Mouse (Mus musculus) limb, embryonic 12.5 days (tissue): ENCODE data around the gene Kpna1. TPM values are rescaled to one million over a fixed set of nuclear protein-coding genes. Genes with fewer than 3 reads are reported as not detected.

Experiments used
- ATAC-seq: fragments of 200-750 bp; cut with Nextera tagmentation; 2 replicates; pipeline ENCODE4 v1.8.0; 2017; ENCODE audit warnings: low read depth, moderate TSS enrichment; ENCODE audit not compliant: insufficient number of reproducible peaks, insufficient read depth, low FRiP score, low TSS enrichment
- H3K27ac ChIP-seq: fragments of 300-500 bp; sonication (generic); 2 replicates; pipeline ENCODE4 v1.5.1; 2016; ENCODE audit warnings: mild to moderate bottlenecking, moderate library complexity
- H3K27me3 ChIP-seq: fragments of 300-500 bp; sonication (generic); 2 replicates; pipeline ENCODE4 v1.6.1; 2016; ENCODE audit warnings: mild to moderate bottlenecking, moderate library complexity
- H3K36me3 ChIP-seq: fragments of 300-500 bp; sonication (generic); 2 replicates; pipeline ENCODE4 v1.6.1; 2016; ENCODE audit warnings: mild to moderate bottlenecking, moderate library complexity
- H3K4me1 ChIP-seq: fragments of 300-500 bp; sonication (generic); replicated peaks from 2 replicates; pipeline ENCODE4 v1.6.1; 2016
- H3K4me2 ChIP-seq: fragments of 300-500 bp; sonication (generic); 2 replicates; pipeline ENCODE4 v1.6.1; 2016; ENCODE audit warnings: mild to moderate bottlenecking, moderate library complexity
- H3K4me3 ChIP-seq: fragments of 300-500 bp; sonication (generic); replicated peaks from 2 replicates; pipeline ENCODE4 v1.5.1; 2016; ENCODE audit warnings: mild to moderate bottlenecking
- H3K9ac ChIP-seq: fragments of 300-500 bp; sonication (generic); replicated peaks from 2 replicates; pipeline ENCODE4 v1.6.1; 2016; ENCODE audit warnings: mild to moderate bottlenecking, moderate library complexity
- H3K9me3 ChIP-seq: fragments of 300-500 bp; sonication (generic); 2 replicates; pipeline ENCODE4 v1.6.1; 2016; ENCODE audit warnings: mild to moderate bottlenecking, moderate library complexity
- WGBS: fragments of 180-500 bp; shearing (Covaris S2); methylation state at CpG from one replicate; pipeline ENCODE4 v1.1.7; 2016; 5-methylcytosine and 5-hydroxymethylcytosine counted together
- polyA plus RNA-seq: library from polyadenylated mRNA; unstranded; fragments of >200 nt; fragmentation: Nextera tagmentation; extraction: Ambion mirVana; gene quantifications from 2 replicates; pipeline ENCODE4 v1.2.1, GENCODE M21; 2016

Kpna1 gene
- polyA plus RNA-seq, 1 experiment from 2014 or later = 48.4 TPM

DNA sequence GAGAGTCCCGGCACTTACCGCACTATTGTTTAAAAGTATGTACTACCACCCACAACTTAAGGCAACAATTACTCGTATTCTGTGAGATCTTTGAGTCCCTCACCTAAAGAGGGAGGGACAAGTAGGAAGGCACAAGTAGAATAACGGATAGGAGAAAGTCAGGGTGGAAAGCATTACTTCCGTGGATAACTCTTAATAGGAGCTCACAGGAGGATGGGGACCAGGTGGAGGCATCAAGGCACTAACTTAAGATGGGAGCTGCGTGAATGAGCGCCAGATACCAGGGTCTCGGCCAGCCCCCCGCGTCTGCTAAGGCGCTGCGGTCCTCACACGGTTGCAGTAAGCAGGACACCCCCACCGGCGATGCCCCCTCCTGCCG lies 92.5 kb downstream of the Kpna1 start:
- peaks cover 33% of the 10 kb centered on the region for H3K4me1 ChIP-seq
- no peaks in the 10 kb centered on the region for H3K27me3 ChIP-seq
- no peak for ATAC-seq
- H3K9ac ChIP-seq = peak overlapping the region; percentile 86
- 0 out of 2 replicates have a peak, but pooled peaks cover 8% of the 10 kb centered on the region for H3K36me3 ChIP-seq
- H3K4me3 ChIP-seq = peak overlapping the region; percentile 76
- peak overlapping the region; percentile 54 for H3K4me2 ChIP-seq
- peak overlapping the region; percentile 99 for H3K27ac ChIP-seq
- under 1% methylated on average over 16 of the region's 16 CpGs for WGBS
- H3K9me3 ChIP-seq = no peaks in the 10 kb centered on the region

DNA sequence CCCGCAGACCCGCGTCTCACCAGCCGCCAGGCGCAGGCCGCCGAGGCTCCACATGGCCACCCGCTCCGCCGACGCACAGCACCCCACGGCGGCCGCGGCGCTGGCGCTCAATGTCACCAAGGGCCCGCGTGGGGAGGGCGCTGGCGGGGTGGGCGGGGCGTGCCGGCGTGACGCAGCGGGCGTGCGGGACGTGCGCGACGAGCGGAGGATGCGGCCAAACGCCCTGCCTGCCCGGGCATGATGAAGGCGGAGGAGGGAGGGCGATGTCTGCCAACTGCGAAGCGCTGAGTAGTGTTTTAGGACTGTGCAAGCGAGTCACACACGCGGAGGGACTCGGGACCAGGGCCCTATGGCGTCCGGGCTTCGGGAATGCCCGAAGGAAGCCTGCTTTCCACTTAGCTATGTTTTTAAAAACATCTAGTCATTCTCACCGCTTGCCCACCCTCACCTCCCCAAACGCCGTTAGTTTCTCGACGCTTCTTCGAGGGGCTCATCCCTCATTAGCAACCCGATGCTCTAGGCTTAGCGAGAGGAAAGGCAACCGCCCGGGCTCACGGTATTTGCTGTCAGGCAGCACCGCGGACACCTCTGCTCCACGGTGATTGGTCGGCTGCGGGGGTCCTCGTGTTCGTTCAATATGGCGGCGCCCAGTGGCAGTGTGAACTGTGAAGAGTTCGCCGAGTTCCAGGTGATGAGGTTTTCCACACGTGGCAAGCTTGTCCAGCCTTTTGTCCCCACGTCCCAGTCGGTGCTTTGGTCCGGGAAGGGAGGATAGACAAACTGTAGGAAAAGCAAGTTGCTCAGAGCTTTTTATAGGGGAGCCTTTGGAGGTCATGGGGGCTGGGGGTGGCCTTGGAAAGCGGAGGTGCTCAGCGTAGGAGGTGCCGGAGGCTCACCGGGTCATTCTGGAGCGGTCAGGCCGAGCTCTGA lies 93.2 kb downstream of the Kpna1 start, which contains the start of the genes Fam162a and Ccdc58:
TSS of gene Fam162a (minus strand) at position 145 of the 930 bp plus-strand sequence.
TSS of gene Ccdc58 (plus strand) at position 236 of the 930 bp plus-strand sequence.
- Histone ChIP-seq H3K9me3 (no peaks in the 10 kb centered on the region), H3K4me2 (peak within 1 kb of the TSS; percentile 54), H3K4me1 (peaks cover 33% of the 10 kb centered on the region), H3K27me3 (no peaks in the 10 kb centered on the region), H3K9ac (peak within 1 kb of the TSS; percentile 86), H3K27ac (peak within 1 kb of the TSS; percentile 99), H3K4me3 (peak within 1 kb of the TSS; percentile 76), H3K36me3 (0 out of 2 replicates have a peak, but pooled peaks cover 6% of the 10 kb centered on the region)
- peak; percentile 97 for ATAC-seq
- WGBS = under 1% methylated on average over 81 of the region's 81 CpGs

DNA sequence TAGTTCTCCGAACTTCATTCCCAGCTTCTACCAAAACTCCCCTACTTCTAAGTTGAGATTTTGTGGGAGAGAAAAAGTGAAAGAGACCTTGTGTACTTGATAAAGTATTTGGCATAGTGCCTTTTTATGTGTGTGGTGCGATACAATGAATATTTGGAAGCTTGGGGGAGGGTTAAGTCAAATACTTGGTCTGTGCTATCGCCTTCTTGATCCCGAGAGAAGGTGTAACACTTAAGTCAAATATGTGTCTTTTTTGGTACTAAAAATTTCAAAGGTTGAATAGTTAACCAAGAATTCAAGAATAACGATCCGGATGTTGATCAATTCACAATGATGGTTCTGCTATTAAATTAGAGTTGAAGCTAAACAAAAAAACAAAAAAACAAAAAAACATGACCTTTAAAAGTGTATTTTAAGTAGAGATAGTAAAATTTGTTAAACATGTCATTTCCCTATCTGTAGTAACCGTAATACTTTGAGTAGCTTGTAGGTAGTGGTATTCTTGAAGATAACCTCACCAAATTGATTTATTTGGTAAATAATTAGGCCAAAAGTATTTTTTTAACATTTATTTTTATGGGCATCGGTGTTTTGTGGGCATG lies 94.0 kb downstream of the Kpna1 start:
- H3K27me3 ChIP-seq = no peaks in the 10 kb centered on the region
- no peaks in the 10 kb centered on the region for H3K9me3 ChIP-seq
- H3K27ac ChIP-seq = peak overlapping the region; percentile 99
- peak overlapping the region; percentile 76 for H3K4me3 ChIP-seq
- H3K4me2 ChIP-seq = peak overlapping the region; percentile 54
- peak overlapping the region; percentile 86 for H3K9ac ChIP-seq
- WGBS = 31% methylated on average over 8 of the region's 8 CpGs
- no peaks in the 10 kb centered on the region for H3K36me3 ChIP-seq
- no peak for ATAC-seq
- peaks cover 27% of the 10 kb centered on the region for H3K4me1 ChIP-seq

DNA sequence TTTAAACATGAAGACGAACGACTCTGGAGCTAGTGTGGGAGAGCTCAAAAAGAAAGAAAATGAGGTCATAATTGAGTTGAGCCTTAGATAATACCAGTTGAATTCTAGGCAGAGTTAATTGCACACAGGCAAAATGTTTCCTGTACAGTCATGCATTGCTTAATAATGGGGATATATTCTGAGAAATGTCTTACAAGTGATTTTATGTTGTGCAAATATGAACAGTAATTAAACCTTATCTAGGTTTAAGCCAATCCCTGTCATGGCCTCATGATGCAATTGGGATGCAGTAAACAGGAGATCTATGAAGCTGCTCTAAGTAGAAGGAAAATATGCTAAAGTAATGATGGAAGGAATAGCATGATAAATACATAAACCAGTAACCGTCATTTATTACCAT lies 96.2 kb downstream of the Kpna1 start:
- H3K4me2 ChIP-seq = no peak overlapping the region
- no peaks in the 10 kb centered on the region for H3K9me3 ChIP-seq
- peaks cover 7% of the 10 kb centered on the region for H3K4me1 ChIP-seq
- no peak overlapping the region for H3K4me3 ChIP-seq
- 90% methylated on average over 3 of the region's 3 CpGs for WGBS
- ATAC-seq = no peak
- no peaks in the 10 kb centered on the region for H3K36me3 ChIP-seq
- no peaks in the 10 kb centered on the region for H3K27me3 ChIP-seq
- no peak overlapping the region for H3K9ac ChIP-seq
- H3K27ac ChIP-seq = no peak overlapping the region

DNA sequence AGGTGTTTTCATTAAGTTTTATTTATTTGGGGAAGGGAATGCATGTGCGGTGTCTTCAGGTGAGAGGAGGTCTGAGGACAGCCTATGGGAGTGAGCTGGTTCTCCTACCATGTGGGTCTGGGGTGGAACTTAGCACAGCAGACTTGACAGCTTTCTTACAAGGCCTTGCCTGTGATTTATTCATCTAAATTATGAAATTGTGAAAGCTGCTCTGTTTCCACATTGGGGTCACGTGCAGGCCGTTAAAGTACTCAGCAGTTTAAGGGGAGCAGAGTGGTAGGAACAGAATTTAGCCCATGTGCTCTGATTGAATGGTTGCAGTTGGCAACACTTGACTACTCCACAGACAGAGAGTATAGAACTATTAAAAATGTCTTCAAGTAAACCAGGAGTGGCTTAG lies 101.4 kb downstream of the Kpna1 start:
- H3K4me1 ChIP-seq = no peaks in the 10 kb centered on the region
- H3K36me3 ChIP-seq = peaks cover 26% of the 10 kb centered on the region
- no peak overlapping the region for H3K27ac ChIP-seq
- H3K4me3 ChIP-seq = no peak overlapping the region
- H3K9ac ChIP-seq = no peak overlapping the region
- H3K9me3 ChIP-seq = no peaks in the 10 kb centered on the region
- ATAC-seq = no peak
- H3K4me2 ChIP-seq = no peak overlapping the region
- 91% methylated on average over 3 of the region's 3 CpGs for WGBS
- no peaks in the 10 kb centered on the region for H3K27me3 ChIP-seq

Other genes starting within 250 kb of the Kpna1 start
- 17.0 and 21.3 TPM in 2 replicates for gene Dirc2, start 209.4 kb upstream of the Kpna1 start, polyA plus RNA-seq
- gene Hspbap1, start 208.4 kb upstream of the Kpna1 start, polyA plus RNA-seq = 21.6 and 22.9 TPM in 2 replicates
- gene Parp14, start 107.2 kb upstream of the Kpna1 start, polyA plus RNA-seq = 0.43 and 0.46 TPM in 2 replicates
- 3.8 TPM in 2 replicates for gene Parp9, start 40.3 kb upstream of the Kpna1 start, polyA plus RNA-seq
- 3.8 and 3.9 TPM in 2 replicates for gene Dtx3l, start 39.6 kb upstream of the Kpna1 start, polyA plus RNA-seq
- gene Wdr5b, start 62.4 kb downstream of the Kpna1 start, polyA plus RNA-seq = 11.3 and 11.6 TPM in 2 replicates
- 340 and 357 TPM in 2 replicates for gene Fam162a, start 92.8 kb downstream of the Kpna1 start, polyA plus RNA-seq
- gene Ccdc58, start 92.9 kb downstream of the Kpna1 start, polyA plus RNA-seq = 100 and 108 TPM in 2 replicates
- 0.16 and 0.58 TPM in 2 replicates for gene Csta1, start 152.5 kb downstream of the Kpna1 start, polyA plus RNA-seq
- not detected in 2 replicates for gene Stfa2l1, start 178.1 kb downstream of the Kpna1 start, polyA plus RNA-seq
- gene Gm5483, start 205.5 kb downstream of the Kpna1 start, polyA plus RNA-seq = 1.2 and 1.4 TPM in 2 replicates
- gene Gm5416, start 231.7 kb downstream of the Kpna1 start, polyA plus RNA-seq = not detected in 2 replicates
- not detected in 2 replicates for gene 2010005H15Rik, start 242.7 kb downstream of the Kpna1 start, polyA plus RNA-seq